Mouse (Mus musculus) spleen, adult 2 months (tissue): ENCODE data around the gene Asprv1.

ENCODE experiments used
- CTCF ChIP-seq: fragments of 200-500 bp; IDR thresholded peaks from 2 replicates; pipeline ENCODE4 v1.5.1; 2011; ENCODE audit warnings: mild to moderate bottlenecking, inconsistent platforms; ENCODE audit not compliant: insufficient read depth, insufficient read length, insufficient replicate concordance; ENCODE audit errors: extremely low read depth
- POLR2A ChIP-seq: fragments of 200-500 bp; IDR thresholded peaks from 2 replicates; pipeline ENCODE4 v1.6.1; 2011; ENCODE audit warnings: low read depth, low read length, inconsistent platforms

DNA sequence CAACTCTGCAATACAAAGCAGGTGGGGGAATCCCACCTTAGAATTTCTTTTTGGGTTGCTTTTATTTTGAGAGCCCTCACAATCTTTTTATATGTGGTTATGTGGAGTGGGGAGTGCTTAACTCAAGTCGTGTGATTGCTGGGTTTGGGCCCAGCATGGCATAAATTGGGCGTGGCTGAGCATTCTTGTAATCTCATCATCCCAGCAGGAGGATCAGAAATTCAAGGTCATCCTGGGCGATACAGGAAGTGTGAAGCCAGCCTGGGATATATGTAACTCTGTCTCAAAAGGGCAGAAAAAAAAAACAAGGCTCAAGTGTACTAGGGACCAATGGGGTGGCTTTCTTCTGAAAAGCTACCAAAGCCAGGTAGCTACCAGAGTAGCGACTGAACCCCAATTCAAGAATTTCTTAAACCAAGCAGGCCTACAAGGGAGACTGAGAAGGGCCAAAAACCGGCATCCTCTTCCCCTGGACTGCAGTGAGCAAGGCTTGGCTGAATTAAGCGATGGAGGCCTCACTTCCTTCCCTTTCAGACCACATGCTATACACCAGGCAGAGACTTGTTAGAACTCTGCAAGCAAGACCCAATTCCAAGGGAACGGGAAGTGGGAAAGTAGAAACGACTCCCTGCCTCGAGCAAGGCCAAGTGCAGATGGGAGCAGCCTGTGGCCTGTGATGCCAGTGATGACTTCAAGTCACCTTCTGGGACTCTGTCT is 32.4 kb downstream of the Asprv1 start:
- TF ChIP-seq CTCF (no peak), POLR2A (no peak)
